25 mouse cellular contexts compared by ENCODE assay signal in the genomic region with DNA sequence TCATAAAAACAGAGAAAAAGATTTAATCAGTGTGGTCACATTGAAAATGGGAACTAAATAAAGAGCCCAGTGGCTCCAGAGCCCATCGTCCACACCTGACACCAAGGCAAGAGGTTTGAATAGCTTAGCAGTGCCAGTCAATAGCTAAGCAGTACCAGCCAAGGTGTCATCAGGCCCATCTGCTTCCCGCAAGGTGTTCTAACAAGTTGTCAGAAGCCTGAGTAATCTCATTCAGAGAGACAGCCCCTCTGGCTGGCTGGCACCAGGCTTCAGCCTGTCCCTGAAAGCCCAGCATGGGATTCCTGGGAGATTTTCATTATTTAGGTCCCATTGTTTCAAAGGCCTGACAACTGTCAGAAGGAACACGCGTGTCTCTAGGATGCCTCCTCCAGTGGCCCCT.
DNase-seq lines count a peak whose midpoint lies in the region; ATAC-seq lines count a peak whose summit lies in the region.
"Had no signal": no experiment of that assay in that cellular context is flagged by ENCODE, and none has a peak within 500 bp of the region (broad histone marks: within the 10 kb centered on the region; RNA-seq: fewer than 3 reads in every experiment).

No protein-coding gene starts in this region.

- no peak overlapping the region for H3K9ac ChIP-seq in embryonic facial prominence, embryonic 13.5 days
- H3K9ac ChIP-seq in midbrain, embryonic 11.5 days (ENCODE audit: low read length), result no peak overlapping the region
- H3K9ac ChIP-seq: embryonic facial prominence, embryonic 15.5 days; heart, embryonic 12.5 days; hindbrain, embryonic 14.5 days; limb, embryonic 13.5 days; lung, embryonic 15.5 days; stomach, embryonic 15.5 days had no signal

- no peak overlapping the region for H3K4me2 ChIP-seq in embryonic facial prominence, embryonic 13.5 days
- no peak overlapping the region for H3K4me2 ChIP-seq in midbrain, embryonic 11.5 days
- H3K4me2 ChIP-seq: embryonic facial prominence, embryonic 15.5 days; heart, embryonic 12.5 days; hindbrain, embryonic 14.5 days; limb, embryonic 13.5 days; liver, embryonic 11.5 days; lung, embryonic 15.5 days; stomach, embryonic 15.5 days had no signal

- no peak for DNase-seq in embryonic facial prominence, embryonic 10.5 days (ENCODE audit: low spot score)
- DNase-seq in midbrain, embryonic 11.5 days (ENCODE audit: low spot score, missing footprints), result peak; percentile 28
- DNase-seq in midbrain, embryonic 10.5 days (ENCODE audit: low spot score), result no peak
- DNase-seq in cerebellum, postnatal 14 days, result peak; percentile 73 to 75
- no peak for DNase-seq in gastrocnemius, adult 8-10 months (ENCODE audit: low spot score in 2 of 2)
- DNase-seq: adrenal gland, adult 8-10 months; B cell, adult 2 months; gastrocnemius, adult 2 months; heart, adult 2 months; heart, postnatal 4 days; kidney, adult 11 months; lung, postnatal 4 days; midbrain, embryonic 14.5 days; right cerebral cortex, postnatal 25 days had no signal

- peaks cover 15% of the 10 kb centered on the region for H3K4me1 ChIP-seq in embryonic facial prominence, embryonic 13.5 days
- H3K4me1 ChIP-seq in embryonic facial prominence, embryonic 10.5 days, result peaks cover 30% of the 10 kb centered on the region
- no peaks in the 10 kb centered on the region for H3K4me1 ChIP-seq in midbrain, embryonic 11.5 days (ENCODE audit: control insufficient read depth, insufficient read depth, low read length)
- H3K4me1 ChIP-seq in midbrain, embryonic 10.5 days, result peaks cover 30% of the 10 kb centered on the region
- H3K4me1 ChIP-seq: megakaryocyte, embryonic 14.5 days had no signal

- H3K9me3 ChIP-seq in embryonic facial prominence, embryonic 13.5 days, result no peaks in the 10 kb centered on the region
- no peaks in the 10 kb centered on the region for H3K9me3 ChIP-seq in embryonic facial prominence, embryonic 10.5 days
- H3K9me3 ChIP-seq in midbrain, embryonic 11.5 days (ENCODE audit: control insufficient read depth, low read length), result no peaks in the 10 kb centered on the region
- no peaks in the 10 kb centered on the region for H3K9me3 ChIP-seq in midbrain, embryonic 10.5 days (replicated peaks)
- H3K9me3 ChIP-seq: embryonic facial prominence, embryonic 15.5 days; limb, embryonic 13.5 days; lung, embryonic 15.5 days; megakaryocyte, embryonic 14.5 days; stomach, embryonic 15.5 days had no signal

- H3K4me3 ChIP-seq in embryonic facial prominence, embryonic 13.5 days, result no peak overlapping the region
- no peak overlapping the region for H3K4me3 ChIP-seq in embryonic facial prominence, embryonic 10.5 days
- H3K4me3 ChIP-seq in midbrain, embryonic 11.5 days (ENCODE audit: low read depth, low read length), result no peak overlapping the region
- H3K4me3 ChIP-seq in midbrain, embryonic 10.5 days, result no peak overlapping the region
- H3K4me3 ChIP-seq: embryonic facial prominence, embryonic 15.5 days; gastrocnemius, adult 2 months; heart, adult 2 months; heart, embryonic 12.5 days; limb, embryonic 13.5 days; lung, embryonic 15.5 days; megakaryocyte, embryonic 14.5 days; stomach, embryonic 15.5 days had no signal

- WGBS in embryonic facial prominence, embryonic 13.5 days, result 67% methylated on average over 4 of the region's 4 CpGs
- WGBS in embryonic facial prominence, embryonic 10.5 days, result 72% methylated on average over 4 of the region's 4 CpGs
- WGBS in midbrain, embryonic 11.5 days, result 84% methylated on average over 4 of the region's 4 CpGs
- 83% methylated on average over 4 of the region's 4 CpGs for WGBS in midbrain, embryonic 10.5 days

- H3K27ac ChIP-seq in embryonic facial prominence, embryonic 13.5 days, result peak overlapping the region; percentile 28; the same call in 1 of the 2 replicates
- no peak overlapping the region for H3K27ac ChIP-seq in embryonic facial prominence, embryonic 10.5 days (replicated peaks)
- H3K27ac ChIP-seq in midbrain, embryonic 11.5 days (ENCODE audit: low read depth, low read length), result no peak overlapping the region
- H3K27ac ChIP-seq in midbrain, embryonic 10.5 days (replicated peaks), result no peak overlapping the region
- H3K27ac ChIP-seq: embryonic facial prominence, embryonic 15.5 days; gastrocnemius, adult 2 months; heart, adult 2 months; hindbrain, embryonic 14.5 days; limb, embryonic 13.5 days; lung, embryonic 15.5 days; stomach, embryonic 15.5 days had no signal

- ATAC-seq in embryonic facial prominence, embryonic 13.5 days (ENCODE audit: insufficient number of reproducible peaks, insufficient read depth, low FRiP score, low TSS enrichment, low read depth), result no peak
- ATAC-seq in midbrain, embryonic 11.5 days (ENCODE audit: low FRiP score), result no peak
- ATAC-seq: forebrain, embryonic 16.5 days; inflammation-experienced regulatory T-cells, adult 6 months had no signal

- H3K27me3 ChIP-seq in embryonic facial prominence, embryonic 13.5 days, result no peaks in the 10 kb centered on the region
- H3K27me3 ChIP-seq in embryonic facial prominence, embryonic 10.5 days (replicated peaks; ENCODE audit: low read depth, poor library complexity, severe bottlenecking), result no peaks in the 10 kb centered on the region
- no peaks in the 10 kb centered on the region for H3K27me3 ChIP-seq in midbrain, embryonic 11.5 days (ENCODE audit: control insufficient read depth, insufficient read depth, low read length)
- H3K27me3 ChIP-seq in midbrain, embryonic 10.5 days (ENCODE audit: low read depth, poor library complexity, severe bottlenecking), result no peaks in the 10 kb centered on the region
- H3K27me3 ChIP-seq: embryonic facial prominence, embryonic 15.5 days; heart, embryonic 12.5 days; limb, embryonic 13.5 days; lung, embryonic 15.5 days; stomach, embryonic 15.5 days had no signal

- no peaks in the 10 kb centered on the region for H3K36me3 ChIP-seq in embryonic facial prominence, embryonic 13.5 days
- no peaks in the 10 kb centered on the region for H3K36me3 ChIP-seq in embryonic facial prominence, embryonic 10.5 days (replicated peaks)
- no peaks in the 10 kb centered on the region for H3K36me3 ChIP-seq in midbrain, embryonic 11.5 days (ENCODE audit: control insufficient read depth, insufficient read depth, low read length)
- no peaks in the 10 kb centered on the region for H3K36me3 ChIP-seq in midbrain, embryonic 10.5 days
- H3K36me3 ChIP-seq: embryonic facial prominence, embryonic 15.5 days; heart, embryonic 12.5 days; limb, embryonic 13.5 days; lung, embryonic 15.5 days; stomach, embryonic 15.5 days had no signal

Comparison
In these comparisons a context has a peak if more than half of its experiments do, and no peak if none do; other contexts are left out.
1. DNase-seq: peak in midbrain, embryonic 11.5 days (single experiment) and cerebellum, postnatal 14 days (2 of 2); none in embryonic facial prominence, embryonic 10.5 days (single experiment), midbrain, embryonic 10.5 days (single experiment) and gastrocnemius, adult 8-10 months (0 of 2).